Mouse (Mus musculus): ENCODE measurements around the gene Stat5a.

Stat5a gene

GRCm38 (mm10) chr11:100860198-100861048 is 1.3 kb downstream of the Stat5a start:
- no peak for DNase-seq (ENCODE audit: low read depth, low spot score)

GRCm38 (mm10) chr11:100861335-100861734 is 2.2 kb downstream of the Stat5a start:
- DNase-seq (ENCODE audit: low read depth, low spot score), result no peak

GRCm38 (mm10) chr11:100861836-100862235 is 2.7 kb downstream of the Stat5a start:
- no peak for DNase-seq (ENCODE audit: low read depth, low spot score)

- DNase-seq (ENCODE audit: low read depth, low spot score), result no peak
Measured at GRCm38 (mm10) chr11:100863141-100863540, 4.0 kb downstream of the Stat5a start.

GRCm38 (mm10) chr11:100865618-100866017 is 6.5 kb downstream of the Stat5a start:
- DNase-seq (ENCODE audit: low read depth, low spot score), result no peak

- DNase-seq (ENCODE audit: low read depth, low spot score), result no peak
Measured at GRCm38 (mm10) chr11:100870256-100870967, 11.3 kb downstream of the Stat5a start.

- no peak for DNase-seq (ENCODE audit: low read depth, low spot score)
Measured at GRCm38 (mm10) chr11:100870968-100871350, 11.8 kb downstream of the Stat5a start.

GRCm38 (mm10) chr11:100875761-100876160 is 16.6 kb downstream of the Stat5a start:
- no peak for DNase-seq (ENCODE audit: low read depth, low spot score)

- no peak for DNase-seq (ENCODE audit: low read depth, low spot score)
Measured at GRCm38 (mm10) chr11:100879321-100880078, 20.3 kb downstream of the Stat5a start.

GRCm38 (mm10) chr11:100883640-100884039 is 24.5 kb downstream of the Stat5a start:
- DNase-seq (ENCODE audit: low read depth, low spot score), result no peak

GRCm38 (mm10) chr11:100885472-100885871 is 26.3 kb downstream of the Stat5a start:
- no peak for DNase-seq (ENCODE audit: low read depth, low spot score)

GRCm38 (mm10) chr11:100886188-100886740 is 27.1 kb downstream of the Stat5a start:
- DNase-seq (ENCODE audit: low read depth, low spot score), result no peak

- DNase-seq (ENCODE audit: low read depth, low spot score), result no peak
Measured at GRCm38 (mm10) chr11:100887236-100887635, 28.1 kb downstream of the Stat5a start.

GRCm38 (mm10) chr11:100887764-100888163 is 28.6 kb downstream of the Stat5a start:
- no peak for DNase-seq (ENCODE audit: low read depth, low spot score)

GRCm38 (mm10) chr11:100888348-100888820 is 29.2 kb downstream of the Stat5a start:
- DNase-seq (ENCODE audit: low read depth, low spot score), result no peak

- no peak for DNase-seq (ENCODE audit: low read depth, low spot score)
Measured at GRCm38 (mm10) chr11:100890481-100890880, 31.3 kb downstream of the Stat5a start.

GRCm38 (mm10) chr11:100891256-100892123 is 32.3 kb downstream of the Stat5a start:
- no peak for DNase-seq (ENCODE audit: low read depth, low spot score)

GRCm38 (mm10) chr11:100892435-100892834 is 33.3 kb downstream of the Stat5a start:
- no peak for DNase-seq (ENCODE audit: low read depth, low spot score)

- peak; percentile 36 for DNase-seq (ENCODE audit: low read depth, low spot score)
Measured at GRCm38 (mm10) chr11:100893482-100893881, 34.3 kb downstream of the Stat5a start.

GRCm38 (mm10) chr11:100894146-100894918 is 35.2 kb downstream of the Stat5a start:
- no peak for DNase-seq (ENCODE audit: low read depth, low spot score)
